Mouse (Mus musculus): ENCODE data around the gene Tbx6.

The Tbx6 gene

DNA sequence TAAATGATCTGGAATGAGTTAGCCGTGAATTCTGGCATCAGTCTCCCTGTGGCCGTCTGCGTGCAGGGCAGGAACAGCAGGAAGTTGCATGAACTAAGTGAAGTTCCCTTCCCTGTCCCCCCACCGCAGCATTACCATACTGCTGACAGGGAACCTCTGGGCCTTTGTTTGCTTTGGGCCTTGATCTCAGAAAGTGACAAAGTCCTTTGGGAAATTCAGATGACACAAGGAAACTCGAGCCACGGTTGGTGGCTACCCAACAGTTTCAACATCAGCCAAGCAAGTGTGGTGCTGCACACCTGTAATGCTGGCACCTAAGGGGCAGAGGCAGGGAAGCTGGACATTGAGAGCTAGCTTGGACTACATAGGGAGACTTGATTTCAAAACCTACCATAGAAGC lies 34.5 kb upstream of the Tbx6 start:
- H3K27me3 ChIP-seq (ENCODE audit: insufficient read depth, low read length): no peaks in the 10 kb centered on the region
- no peak overlapping the region for H3K4me3 ChIP-seq (replicated peaks; ENCODE audit: low read length)
- no peak for TF ChIP-seq NANOG (IDR thresholded peaks at IDR 0.05; ENCODE audit: borderline replicate concordance, low read length)
- TF ChIP-seq POU5F1 (IDR thresholded peaks at IDR 0.05; ENCODE audit: borderline replicate concordance, low read length): no peak
- no peak for TF ChIP-seq CTCF (conservative IDR thresholded peaks at IDR 0.05; ENCODE audit: low read length)
- peaks cover 48% of the 10 kb centered on the region for H3K4me1 ChIP-seq (replicated peaks; ENCODE audit: low read depth, low read length)
- no peaks in the 10 kb centered on the region for H3K36me3 ChIP-seq (ENCODE audit: insufficient read depth, low read length)
- no peaks in the 10 kb centered on the region for H3K9me3 ChIP-seq (ENCODE audit: low read length)

DNA sequence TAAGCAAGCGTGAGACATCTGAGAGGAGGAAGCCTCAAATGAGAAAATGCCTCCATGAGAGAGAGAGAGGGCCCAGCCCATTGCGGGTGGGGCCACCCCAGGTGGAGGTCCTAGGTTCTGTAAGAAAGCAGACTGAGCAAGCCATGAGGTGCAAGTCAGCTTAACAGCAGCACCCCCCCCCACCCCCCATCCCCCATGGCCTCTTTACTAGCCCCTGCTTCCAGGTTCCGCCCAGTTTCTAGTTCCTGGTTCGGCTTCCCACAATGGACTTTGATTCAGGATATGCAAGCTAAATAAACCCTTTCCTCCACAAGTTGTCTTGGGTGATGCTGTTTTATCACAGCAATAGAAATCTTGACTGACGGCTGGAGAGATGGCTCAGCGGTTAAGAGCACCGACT lies 32.5 kb upstream of the Tbx6 start:
- Histone ChIP-seq H3K36me3 (ENCODE audit: insufficient read depth, low read length) (no peaks in the 10 kb centered on the region), H3K9me3 (ENCODE audit: low read length) (no peaks in the 10 kb centered on the region), H3K4me3 (replicated peaks; ENCODE audit: low read length) (no peak overlapping the region), H3K27me3 (ENCODE audit: insufficient read depth, low read length) (no peaks in the 10 kb centered on the region), H3K4me1 (replicated peaks; ENCODE audit: low read depth, low read length) (peaks cover 41% of the 10 kb centered on the region)
- TF ChIP-seq NANOG (IDR thresholded peaks at IDR 0.05; ENCODE audit: borderline replicate concordance, low read length): no peak
- TF ChIP-seq POU5F1 (IDR thresholded peaks at IDR 0.05; ENCODE audit: borderline replicate concordance, low read length): no peak
- TF ChIP-seq CTCF (conservative IDR thresholded peaks at IDR 0.05; ENCODE audit: low read length): no peak

DNA sequence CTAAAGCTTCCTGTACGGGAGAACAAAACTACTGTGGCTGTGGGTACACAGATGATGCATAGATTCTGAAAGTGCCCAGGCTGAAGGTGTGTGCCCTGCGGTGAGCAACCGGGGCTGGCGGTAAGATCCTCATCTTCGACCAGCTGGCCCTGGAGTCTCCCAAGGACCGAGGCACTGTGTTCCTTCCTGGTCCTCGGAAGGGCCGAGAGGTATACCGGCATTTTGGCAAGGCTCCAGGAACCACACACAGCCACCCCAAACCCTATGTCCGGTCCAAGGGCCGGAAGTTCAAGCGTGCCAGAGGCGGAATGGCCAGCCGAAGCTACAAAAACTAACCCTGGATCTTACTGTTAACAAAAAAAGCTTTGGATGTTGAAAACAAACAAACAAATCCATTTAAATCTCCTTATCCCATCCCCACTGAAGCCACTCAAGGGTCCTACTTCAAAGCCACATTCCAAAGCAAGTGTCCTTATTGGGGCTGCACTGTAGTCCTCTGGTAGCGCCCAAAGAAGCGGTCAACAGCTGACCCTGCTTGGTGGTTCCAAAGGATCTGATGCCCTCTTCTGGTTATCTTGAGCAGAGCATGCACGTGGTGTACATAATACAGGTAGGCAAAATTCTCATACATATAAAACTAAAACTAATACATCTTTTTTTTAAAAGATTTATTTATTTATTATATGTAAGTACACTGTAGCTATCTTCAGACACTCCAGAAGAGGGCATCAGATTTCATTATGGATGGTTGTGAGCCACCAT lies 31.5 kb upstream of the Tbx6 start:
- Histone ChIP-seq H3K27me3 (ENCODE audit: insufficient read depth, low read length) (no peaks in the 10 kb centered on the region), H3K4me1 (replicated peaks; ENCODE audit: low read depth, low read length) (peaks cover 47% of the 10 kb centered on the region), H3K9me3 (ENCODE audit: low read length) (no peaks in the 10 kb centered on the region), H3K36me3 (ENCODE audit: insufficient read depth, low read length) (no peaks in the 10 kb centered on the region), H3K4me3 (replicated peaks; ENCODE audit: low read length) (peak overlapping the region; percentile 43; the same call in 1 of the 2 replicates)
- TF ChIP-seq CTCF (conservative IDR thresholded peaks at IDR 0.05; ENCODE audit: low read length): peak; percentile 18; the same call in 1 of the 2 replicates
- no peak for TF ChIP-seq POU5F1 (IDR thresholded peaks at IDR 0.05; ENCODE audit: borderline replicate concordance, low read length)

DNA sequence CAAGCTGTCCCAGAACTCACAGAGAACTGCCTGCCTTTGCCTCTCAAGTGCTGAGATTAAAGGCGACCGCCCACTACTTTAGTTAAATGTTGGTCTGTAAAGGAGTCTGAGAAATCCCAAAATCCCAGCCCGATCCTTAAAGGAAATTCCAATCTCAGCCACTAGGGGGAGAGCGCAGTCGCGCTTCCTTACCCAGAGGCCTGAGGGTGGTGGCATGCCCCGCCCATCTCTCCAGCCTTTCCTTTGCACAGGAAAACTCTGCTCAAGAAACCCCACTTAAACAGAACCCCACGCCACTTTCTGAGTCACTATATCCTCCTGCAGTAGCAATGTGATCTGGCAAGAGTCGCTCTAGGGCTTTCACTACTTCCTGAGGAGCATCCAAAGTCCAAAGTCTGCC lies 26.4 kb upstream of the Tbx6 start:
- Histone ChIP-seq H3K4me1 (replicated peaks; ENCODE audit: low read depth, low read length) (peaks cover 27% of the 10 kb centered on the region), H3K27me3 (ENCODE audit: insufficient read depth, low read length) (no peaks in the 10 kb centered on the region), H3K36me3 (ENCODE audit: insufficient read depth, low read length) (no peaks in the 10 kb centered on the region), H3K9me3 (ENCODE audit: low read length) (no peaks in the 10 kb centered on the region), H3K4me3 (replicated peaks; ENCODE audit: low read length) (0 out of 2 replicates have a peak overlapping the region, but pooled peaks have one; percentile 10)
- TF ChIP-seq CTCF (conservative IDR thresholded peaks at IDR 0.05; ENCODE audit: low read length) (peak; percentile 93), POU5F1 (IDR thresholded peaks at IDR 0.05; ENCODE audit: borderline replicate concordance, low read length) (no peak), NANOG (IDR thresholded peaks at IDR 0.05; ENCODE audit: borderline replicate concordance, low read length) (no peak)

DNA sequence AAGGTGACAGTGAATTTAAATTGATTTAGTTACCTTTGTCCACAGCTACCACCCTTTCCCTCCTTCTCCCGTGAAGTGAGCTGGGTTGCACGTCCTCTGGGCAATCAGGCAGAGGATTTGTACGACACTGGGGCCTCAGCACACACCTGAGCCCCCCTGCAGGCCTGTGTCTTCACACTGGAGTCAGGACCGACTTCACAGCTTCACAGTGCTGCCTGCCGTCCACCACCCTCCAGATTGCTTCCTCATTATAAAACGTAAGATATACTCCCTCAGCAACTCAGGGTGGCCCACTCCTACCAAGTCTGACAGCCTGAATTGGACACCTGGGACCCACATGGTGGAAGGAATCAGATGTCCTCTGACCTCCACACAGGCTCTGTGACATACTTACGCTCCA lies 22.7 kb upstream of the Tbx6 start:
- H3K27me3 ChIP-seq (ENCODE audit: insufficient read depth, low read length): no peaks in the 10 kb centered on the region
- no peaks in the 10 kb centered on the region for H3K9me3 ChIP-seq (ENCODE audit: low read length)
- H3K4me1 ChIP-seq (replicated peaks; ENCODE audit: low read depth, low read length): peaks cover 64% of the 10 kb centered on the region
- H3K36me3 ChIP-seq (ENCODE audit: insufficient read depth, low read length): peaks cover 27% of the 10 kb centered on the region
- TF ChIP-seq POU5F1 (IDR thresholded peaks at IDR 0.05; ENCODE audit: borderline replicate concordance, low read length) (no peak), NANOG (IDR thresholded peaks at IDR 0.05; ENCODE audit: borderline replicate concordance, low read length) (no peak), CTCF (conservative IDR thresholded peaks at IDR 0.05; ENCODE audit: low read length) (no peak)
- no peak overlapping the region for H3K4me3 ChIP-seq (replicated peaks; ENCODE audit: low read length)

DNA sequence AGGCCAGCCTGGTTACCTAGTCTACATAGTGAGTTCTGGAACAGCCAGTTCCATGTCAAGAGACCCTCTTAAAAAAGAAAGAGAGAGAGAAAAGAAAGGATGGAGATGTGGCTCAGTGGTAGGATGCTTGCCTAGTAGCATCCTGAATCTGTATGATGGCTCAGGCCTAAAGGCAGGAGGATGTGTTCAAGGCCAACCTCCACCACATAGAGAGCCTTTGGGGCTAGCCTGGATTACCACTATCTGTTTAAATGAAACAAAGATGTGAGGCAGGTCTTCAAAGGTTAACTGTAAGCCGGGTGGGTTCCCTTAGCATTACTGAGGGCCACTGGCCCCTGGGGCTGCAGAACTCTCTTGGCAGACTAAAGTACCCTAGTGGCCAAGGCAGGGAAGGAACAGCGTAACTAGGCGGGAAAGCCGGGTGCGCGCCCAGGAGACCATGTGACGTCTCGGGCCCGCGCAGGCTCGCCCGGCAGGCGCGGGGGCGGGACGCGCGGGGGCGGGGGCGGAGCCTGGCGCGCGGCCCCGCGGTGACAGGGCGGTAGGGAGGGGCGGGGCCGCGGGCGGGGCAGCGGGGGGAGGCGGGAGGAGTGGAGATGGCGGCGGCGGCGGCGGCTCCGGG lies 22.1 kb upstream of the Tbx6 start, which contains the start of gene Mapk3:
Gene Mapk3 (plus strand): TSS at position 552 of the 622 bp plus-strand sequence.
- peak within 1 kb of the TSS; percentile 94 for H3K4me3 ChIP-seq (replicated peaks; ENCODE audit: low read length)
- no peak for TF ChIP-seq NANOG (IDR thresholded peaks at IDR 0.05; ENCODE audit: borderline replicate concordance, low read length)
- TF ChIP-seq CTCF (conservative IDR thresholded peaks at IDR 0.05; ENCODE audit: low read length): peak; percentile 45
- no peaks in the 10 kb centered on the region for H3K27me3 ChIP-seq (ENCODE audit: insufficient read depth, low read length)
- H3K9me3 ChIP-seq (ENCODE audit: low read length): no peaks in the 10 kb centered on the region
- H3K4me1 ChIP-seq (replicated peaks; ENCODE audit: low read depth, low read length): peaks cover 66% of the 10 kb centered on the region
- peaks cover 33% of the 10 kb centered on the region for H3K36me3 ChIP-seq (ENCODE audit: insufficient read depth, low read length)

DNA sequence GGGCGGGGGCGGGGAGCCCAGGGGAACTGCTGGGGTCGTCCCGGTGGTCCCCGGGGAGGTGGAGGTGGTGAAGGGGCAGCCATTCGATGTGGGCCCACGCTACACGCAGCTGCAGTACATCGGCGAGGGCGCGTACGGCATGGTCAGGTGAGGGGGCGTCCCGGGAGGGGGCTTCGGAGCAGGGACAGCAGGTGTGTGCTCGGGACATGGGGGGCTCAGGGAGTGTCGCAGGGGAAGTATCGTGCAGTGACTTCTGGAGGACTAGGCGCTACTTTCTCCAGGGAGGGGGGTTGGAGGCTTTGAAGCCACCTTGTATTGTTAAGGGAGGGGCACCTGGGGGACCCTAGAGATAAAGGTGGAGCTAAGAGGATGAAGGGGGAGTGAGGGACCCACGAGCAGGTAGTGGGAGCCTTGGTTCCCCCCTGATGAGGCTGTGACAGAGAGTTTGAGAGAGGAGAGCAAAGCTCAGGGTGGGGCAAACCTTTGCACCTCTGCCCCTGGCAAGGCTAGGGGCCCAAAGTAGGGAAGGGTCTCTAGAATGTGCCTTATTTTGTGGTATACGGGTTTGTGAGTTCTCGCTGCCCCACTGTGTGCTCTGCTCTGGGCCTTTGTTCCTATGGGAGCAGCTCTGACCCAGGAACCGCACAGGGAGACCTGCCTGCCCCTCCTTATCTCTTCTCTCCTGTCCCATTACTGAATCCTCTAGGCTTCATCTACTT lies 21.5 kb upstream of the Tbx6 start:
- no peaks in the 10 kb centered on the region for H3K9me3 ChIP-seq (ENCODE audit: low read length)
- H3K4me3 ChIP-seq (replicated peaks; ENCODE audit: low read length): peak overlapping the region; percentile 94
- no peak for TF ChIP-seq POU5F1 (IDR thresholded peaks at IDR 0.05; ENCODE audit: borderline replicate concordance, low read length)
- no peak for TF ChIP-seq CTCF (conservative IDR thresholded peaks at IDR 0.05; ENCODE audit: low read length)
- no peak for TF ChIP-seq NANOG (IDR thresholded peaks at IDR 0.05; ENCODE audit: borderline replicate concordance, low read length)
- H3K27me3 ChIP-seq (ENCODE audit: insufficient read depth, low read length): no peaks in the 10 kb centered on the region
- peaks cover 67% of the 10 kb centered on the region for H3K4me1 ChIP-seq (replicated peaks; ENCODE audit: low read depth, low read length)
- peaks cover 40% of the 10 kb centered on the region for H3K36me3 ChIP-seq (ENCODE audit: insufficient read depth, low read length)

DNA sequence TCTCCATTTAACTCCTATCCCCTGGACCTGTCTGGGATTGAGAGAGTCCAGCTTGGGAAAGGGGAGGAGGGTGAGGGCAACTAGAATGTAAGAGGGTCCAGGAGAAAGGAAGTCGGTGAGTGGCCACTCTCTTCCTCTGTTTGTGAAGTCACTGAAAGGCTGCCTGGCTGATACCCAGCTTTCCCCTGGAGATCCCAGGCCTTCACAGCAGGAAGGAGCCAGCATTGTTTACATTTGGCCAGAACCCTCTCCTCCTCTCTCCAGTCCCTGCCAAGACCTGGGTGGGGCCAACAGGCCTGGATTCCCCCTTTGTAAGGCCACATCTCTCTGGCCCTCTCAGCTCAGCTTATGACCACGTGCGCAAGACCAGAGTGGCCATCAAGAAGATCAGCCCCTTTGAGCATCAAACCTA lies 20.9 kb upstream of the Tbx6 start:
- H3K9me3 ChIP-seq (ENCODE audit: low read length): no peaks in the 10 kb centered on the region
- peaks cover 46% of the 10 kb centered on the region for H3K36me3 ChIP-seq (ENCODE audit: insufficient read depth, low read length)
- TF ChIP-seq POU5F1 (IDR thresholded peaks at IDR 0.05; ENCODE audit: borderline replicate concordance, low read length) (no peak), CTCF (conservative IDR thresholded peaks at IDR 0.05; ENCODE audit: low read length) (no peak), NANOG (IDR thresholded peaks at IDR 0.05; ENCODE audit: borderline replicate concordance, low read length) (no peak)
- H3K27me3 ChIP-seq (ENCODE audit: insufficient read depth, low read length): no peaks in the 10 kb centered on the region
- peaks cover 67% of the 10 kb centered on the region for H3K4me1 ChIP-seq (replicated peaks; ENCODE audit: low read depth, low read length)
- peak overlapping the region; percentile 94 for H3K4me3 ChIP-seq (replicated peaks; ENCODE audit: low read length)

Measured in E14TG2a.4 (cell line).